Mouse (Mus musculus): ENCODE data around the gene Focad.
A peak's percentile ranks its signal among the peaks of the same experiment; 100 is the strongest.

Gene Focad

DNA sequence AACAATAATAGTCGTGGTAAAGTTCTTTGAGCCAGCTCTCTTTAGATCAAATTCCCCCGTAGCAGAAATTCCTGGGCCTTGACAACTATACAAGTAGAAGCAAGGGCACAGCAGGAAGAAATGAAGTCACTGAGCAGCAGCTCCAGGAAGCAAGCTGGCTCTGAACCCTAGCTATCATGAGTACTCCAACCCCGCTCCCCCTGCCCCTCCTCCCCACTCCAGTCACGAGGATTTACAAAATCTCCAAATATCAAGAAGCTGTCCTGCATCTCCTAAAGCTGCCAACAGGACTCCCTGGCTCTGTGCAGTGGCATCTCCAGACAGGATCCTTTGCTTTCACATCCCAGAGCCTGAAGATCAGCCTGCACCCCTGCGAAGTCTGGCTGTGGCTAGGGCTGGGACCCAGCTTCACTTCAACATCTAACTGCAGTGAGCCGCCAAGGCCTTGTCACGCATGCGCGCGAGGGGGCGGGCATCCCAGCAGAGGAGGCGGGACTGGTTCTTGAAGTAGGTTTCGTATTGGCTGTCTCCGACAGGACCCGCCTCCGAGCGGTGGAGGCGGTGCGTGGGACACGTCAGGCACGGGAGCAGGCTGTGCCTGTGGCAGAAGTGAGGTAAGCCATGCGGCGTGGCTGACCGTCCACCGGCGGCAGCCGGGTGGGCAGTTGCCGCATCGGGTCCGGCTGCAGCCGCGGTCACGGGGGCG, at the start of gene Focad:
Focad (plus strand) TSS at position 568 of the 706 bp plus-strand sequence.
- DNase-seq (ENCODE audit: low read depth, low spot score), result peak; percentile 99

DNA sequence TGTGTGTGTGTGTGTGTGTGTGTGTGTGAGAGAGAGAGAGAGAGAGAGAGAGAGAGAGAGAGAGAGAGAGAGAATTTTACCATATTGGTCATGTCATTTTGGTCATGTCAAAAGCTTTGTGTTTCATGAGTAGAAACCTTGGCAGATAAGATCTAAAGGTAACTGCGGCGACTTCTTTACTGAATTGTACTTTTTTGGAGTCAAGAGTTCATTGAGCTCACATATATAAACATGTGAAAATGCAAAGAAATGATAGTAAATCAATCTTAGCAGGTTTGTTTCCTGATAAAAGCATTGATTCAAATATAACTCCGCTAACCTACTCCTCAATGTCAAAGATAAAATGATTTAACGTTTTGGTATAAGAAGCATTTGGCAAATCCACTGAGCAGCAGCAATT, 49.3 kb upstream of the Focad start:
- DNase-seq (ENCODE audit: low read depth, low spot score), result no peak

GRCm38 (mm10) chr4:88046280-88046679, 48.1 kb upstream of the Focad start:
- DNase-seq (ENCODE audit: low read depth, low spot score), result no peak

DNA sequence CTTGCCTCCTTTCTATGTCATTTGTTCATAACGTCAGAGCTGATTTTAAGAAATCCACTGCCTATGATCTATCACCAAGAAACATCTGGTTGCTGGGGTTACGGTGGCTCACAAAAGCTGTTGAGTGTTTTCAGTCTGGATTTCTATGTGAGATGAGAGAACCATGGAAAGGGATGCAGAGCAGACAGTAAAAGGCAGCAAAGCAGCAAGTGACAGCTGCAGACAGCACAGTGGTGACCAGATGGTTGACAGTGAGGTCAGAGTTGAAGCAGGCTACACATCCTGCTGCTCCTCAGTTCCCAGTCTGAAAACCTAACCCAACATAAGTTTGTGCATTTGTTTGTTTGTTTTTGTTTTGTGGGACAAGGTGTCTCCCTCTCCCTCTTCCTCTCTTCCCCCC, 19.0 kb upstream of the Focad start:
- DNase-seq (ENCODE audit: low read depth, low spot score), result no peak

DNA sequence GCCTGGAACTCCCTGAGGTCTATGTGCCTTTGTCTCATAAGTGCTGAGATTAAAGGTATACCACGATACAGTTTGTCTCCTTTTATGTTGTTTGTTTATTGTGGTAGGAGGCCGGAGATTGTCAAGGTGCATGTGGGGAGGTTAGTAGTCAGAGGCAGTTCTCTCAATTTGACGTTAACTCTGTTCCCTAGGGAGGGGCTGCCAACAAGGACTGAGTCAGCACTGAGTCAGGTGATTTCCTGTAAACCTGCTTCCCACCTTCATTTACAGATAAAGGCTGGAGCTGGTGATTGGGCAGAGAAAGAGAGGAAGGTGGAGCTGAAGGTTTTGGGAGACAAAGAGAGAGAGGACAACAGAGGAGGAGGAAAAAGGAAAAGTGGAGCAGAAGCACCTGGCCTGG, 15.4 kb upstream of the Focad start:
- DNase-seq (ENCODE audit: low read depth, low spot score), result no peak

- no peak for DNase-seq (ENCODE audit: low read depth, low spot score)
These were observed 13.0 kb upstream of the Focad start for GRCm38 (mm10) chr4:88081417-88081816.

DNA sequence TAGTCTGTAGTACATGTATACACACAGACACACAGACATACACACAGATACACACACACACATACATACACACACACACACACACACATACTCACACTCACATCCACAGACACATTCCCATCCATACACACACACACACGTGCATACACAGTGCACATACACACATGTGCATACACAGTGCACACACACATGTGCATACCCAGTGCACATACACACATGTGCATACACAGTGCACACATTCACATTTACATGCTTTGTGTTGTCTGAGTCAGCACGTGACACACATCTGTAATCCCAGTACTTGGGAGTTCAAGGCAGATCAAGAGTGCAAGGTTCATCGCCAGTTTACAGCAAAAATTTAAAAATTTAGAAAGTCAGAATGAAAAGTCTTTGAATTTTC, 12.5 kb upstream of the Focad start:
- DNase-seq (ENCODE audit: low read depth, low spot score), result no peak

DNA sequence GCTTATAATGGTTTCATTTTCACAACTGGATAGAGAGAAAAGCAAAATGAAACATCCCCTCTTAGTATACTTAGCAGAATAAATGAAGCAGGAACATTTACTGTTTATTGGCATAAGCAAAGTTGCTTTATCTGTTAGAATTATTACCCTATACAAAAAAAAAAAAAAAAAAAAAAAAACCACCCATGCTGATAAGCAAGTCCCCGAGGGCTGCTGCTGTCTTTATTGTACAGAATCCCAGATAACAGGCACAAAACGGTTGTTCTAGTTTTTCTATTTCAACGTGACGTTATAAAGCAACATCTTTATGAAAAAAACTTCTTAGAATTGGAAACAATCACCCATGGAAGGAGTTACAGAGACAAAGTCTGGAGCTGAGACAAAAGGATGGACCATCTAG, 12.0 kb upstream of the Focad start:
- DNase-seq (ENCODE audit: low read depth, low spot score), result no peak

- no peak for DNase-seq (ENCODE audit: low read depth, low spot score)
These were observed 10.6 kb upstream of the Focad start for GRCm38 (mm10) chr4:88083781-88084180.

DNA sequence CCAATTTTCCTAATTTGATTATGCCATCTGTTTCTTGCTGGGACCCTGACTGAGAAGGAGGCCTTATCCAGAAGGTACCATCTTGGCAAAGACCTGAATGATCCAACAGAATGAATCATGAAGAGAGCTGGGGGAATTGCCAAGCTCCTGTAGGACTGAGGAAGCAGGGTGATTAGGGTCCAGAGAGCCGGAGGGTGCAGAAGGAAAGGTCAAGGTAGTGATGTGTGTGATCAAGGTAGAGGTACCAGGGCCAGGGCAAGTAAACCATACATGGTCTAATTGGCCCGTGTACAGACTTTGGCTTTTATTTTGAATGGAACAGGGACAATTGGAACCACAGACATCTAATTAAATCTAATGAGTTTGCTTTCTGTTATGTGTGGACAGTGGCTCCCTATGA, 4.1 kb upstream of the Focad start:
- DNase-seq (ENCODE audit: low read depth, low spot score), result peak; percentile 93

GRCm38 (mm10) chr4:88094768-88095420, 465 bp downstream of the Focad start:
- no peak for DNase-seq (ENCODE audit: low read depth, low spot score)

DNA sequence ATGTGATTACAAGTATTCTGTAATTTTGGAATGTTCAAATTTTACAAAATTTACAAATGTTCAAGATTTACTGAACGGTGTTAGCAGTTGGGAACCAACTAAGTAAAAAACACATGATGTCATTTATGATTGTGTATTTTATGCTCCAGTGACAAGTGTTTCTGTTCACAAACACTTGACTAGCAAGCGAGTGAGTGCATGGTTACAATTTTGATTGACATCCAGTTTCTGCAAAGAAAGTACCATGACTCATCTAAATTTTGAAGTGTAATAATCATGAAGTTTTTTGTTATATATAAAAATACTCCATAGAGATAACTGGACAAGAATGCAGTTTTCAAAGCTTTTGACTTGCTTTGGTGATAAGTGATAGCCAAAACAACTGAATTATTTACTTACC, 1.3 kb downstream of the Focad start:
- DNase-seq (ENCODE audit: low read depth, low spot score), result no peak

- DNase-seq (ENCODE audit: low read depth, low spot score), result no peak
These were observed 14.2 kb downstream of the Focad start for GRCm38 (mm10) chr4:88108585-88108984.

DNA sequence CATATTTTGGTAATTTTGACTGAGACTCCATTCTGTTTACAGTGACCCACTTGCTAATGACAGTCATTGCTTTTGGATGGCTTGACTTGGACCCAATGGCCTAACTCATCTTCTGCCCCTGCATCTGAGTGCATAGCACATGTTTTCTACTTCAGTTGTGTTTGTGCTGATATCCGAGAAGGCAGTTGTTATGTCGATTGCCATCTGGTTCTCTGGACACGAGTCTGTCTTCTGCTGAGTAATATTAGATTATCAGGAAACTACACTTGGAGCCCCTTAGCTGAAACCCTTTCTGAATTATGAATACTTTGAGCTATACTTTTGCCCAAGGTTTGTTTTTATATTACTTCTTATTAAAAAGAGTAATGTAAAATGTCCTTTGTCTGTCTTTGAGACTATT, 22.9 kb downstream of the Focad start:
- DNase-seq (ENCODE audit: low read depth, low spot score), result no peak

GRCm38 (mm10) chr4:88117942-88118341, 23.5 kb downstream of the Focad start:
- no peak for DNase-seq (ENCODE audit: low read depth, low spot score)

GRCm38 (mm10) chr4:88118750-88119395, 24.4 kb downstream of the Focad start:
- no peak for DNase-seq (ENCODE audit: low read depth, low spot score)

DNA sequence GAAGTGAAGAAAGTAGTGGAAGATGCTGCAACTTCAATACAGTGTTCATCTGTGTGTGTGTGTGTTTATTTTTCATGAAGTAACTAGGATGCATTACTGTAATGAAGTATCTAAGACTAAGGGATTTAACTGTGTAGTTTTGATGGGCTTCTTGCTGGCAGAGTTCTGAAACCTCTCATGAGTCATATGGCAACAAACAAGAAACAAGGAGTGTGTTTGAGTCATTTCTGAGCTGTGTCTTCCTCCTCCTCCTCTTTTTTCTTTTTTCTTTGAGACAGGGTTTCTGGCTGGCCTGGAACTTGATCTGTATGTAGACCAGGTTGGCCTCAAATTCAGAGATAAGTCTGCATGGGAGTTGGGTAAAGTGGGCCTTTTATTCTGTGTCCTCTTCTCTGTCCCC, 25.7 kb downstream of the Focad start:
- peak; percentile 43 for DNase-seq (ENCODE audit: low read depth, low spot score)

DNA sequence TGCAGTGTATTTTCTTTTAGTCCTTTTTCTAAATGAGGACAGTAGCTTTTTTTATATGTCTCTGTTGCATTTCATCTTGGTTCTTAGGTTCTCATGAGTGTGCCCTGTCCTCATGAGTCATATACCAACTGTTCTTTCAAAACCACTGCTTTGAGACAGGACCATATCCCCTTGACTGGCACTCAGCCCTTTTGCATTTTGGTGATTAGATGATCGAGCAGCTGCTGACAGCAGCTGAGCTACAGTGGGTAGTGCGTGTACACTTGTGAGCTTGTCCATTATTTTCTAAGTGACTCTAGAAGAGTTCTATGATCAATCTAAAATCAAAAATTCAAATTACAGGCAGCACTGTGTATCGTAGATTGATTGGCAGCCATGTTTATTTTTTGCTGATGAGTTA, 28.0 kb downstream of the Focad start:
- DNase-seq (ENCODE audit: low read depth, low spot score), result no peak

DNA sequence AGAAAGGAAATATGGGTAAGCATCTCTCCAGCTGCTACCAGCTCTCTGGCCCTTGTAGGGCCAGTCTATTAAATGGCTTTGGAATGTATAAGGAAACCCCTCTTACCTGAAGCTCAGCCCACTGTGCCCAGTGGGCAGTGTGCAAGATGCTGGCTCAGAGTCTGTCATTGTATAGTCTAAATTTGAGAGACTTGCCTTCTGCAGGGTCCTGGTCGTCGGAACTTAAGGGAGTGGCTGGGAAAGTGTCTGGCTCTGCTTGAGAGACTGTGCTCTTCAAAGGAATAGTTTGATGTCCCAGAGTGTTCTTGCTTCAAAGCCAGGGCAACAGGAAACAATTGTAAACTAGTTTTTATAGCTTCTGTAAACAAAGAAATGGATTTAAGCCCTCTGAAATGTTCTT, 41.5 kb downstream of the Focad start:
- DNase-seq (ENCODE audit: low read depth, low spot score), result no peak

DNA sequence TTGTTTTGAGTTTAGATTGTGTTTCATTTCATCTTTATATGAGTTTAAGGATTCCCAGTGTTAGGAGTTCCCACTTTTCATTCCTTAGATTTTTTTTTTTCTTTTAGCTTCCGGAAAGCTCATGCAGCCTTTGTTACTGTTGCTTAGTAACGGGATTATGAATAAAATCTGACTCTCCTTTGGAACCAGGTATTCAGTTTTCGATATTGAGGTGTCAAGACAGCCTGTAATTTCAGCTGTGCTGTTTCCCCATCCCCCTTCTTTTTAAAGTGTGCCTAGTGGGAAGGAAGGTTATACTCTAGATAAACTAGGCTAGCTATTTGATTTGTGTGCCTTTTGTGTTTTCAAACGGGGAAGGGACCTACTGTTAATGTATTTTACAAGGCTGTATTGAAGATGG, 42.1 kb downstream of the Focad start:
- DNase-seq (ENCODE audit: low read depth, low spot score), result peak; percentile 29

DNA sequence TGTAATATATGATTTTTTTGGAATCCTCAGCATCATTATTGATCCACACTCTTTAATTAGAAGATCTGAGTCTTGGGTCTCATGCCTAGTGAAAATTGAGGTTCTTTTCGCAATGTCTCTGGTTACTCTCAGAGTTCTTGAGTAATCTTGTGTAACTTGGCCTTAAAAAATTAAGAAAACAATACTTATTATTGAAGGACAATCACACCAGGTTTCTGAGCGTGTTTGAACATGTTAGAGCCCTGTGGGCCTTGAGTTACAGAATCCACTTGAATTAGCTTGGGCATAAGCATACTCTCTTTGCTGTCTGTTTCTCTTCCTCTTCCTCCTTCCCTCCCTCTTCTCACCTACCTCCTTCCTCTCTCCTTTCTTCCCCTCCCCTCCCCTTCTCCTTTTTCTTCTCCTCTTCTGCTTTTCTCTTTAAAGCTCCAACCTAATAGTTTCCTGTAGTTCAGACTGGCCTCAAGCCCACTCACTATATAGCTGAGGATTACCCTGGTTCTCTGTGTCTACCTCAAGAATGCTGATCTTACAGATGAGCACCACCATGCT, 44.0 kb downstream of the Focad start:
- DNase-seq (ENCODE audit: low read depth, low spot score), result no peak

GRCm38 (mm10) chr4:88149462-88149861, 55.0 kb downstream of the Focad start:
- DNase-seq (ENCODE audit: low read depth, low spot score), result no peak

All from brain, adult 2 months (tissue).